Mouse (Mus musculus): ENCODE data around the gene Cirbp.

The Cirbp gene

DNA sequence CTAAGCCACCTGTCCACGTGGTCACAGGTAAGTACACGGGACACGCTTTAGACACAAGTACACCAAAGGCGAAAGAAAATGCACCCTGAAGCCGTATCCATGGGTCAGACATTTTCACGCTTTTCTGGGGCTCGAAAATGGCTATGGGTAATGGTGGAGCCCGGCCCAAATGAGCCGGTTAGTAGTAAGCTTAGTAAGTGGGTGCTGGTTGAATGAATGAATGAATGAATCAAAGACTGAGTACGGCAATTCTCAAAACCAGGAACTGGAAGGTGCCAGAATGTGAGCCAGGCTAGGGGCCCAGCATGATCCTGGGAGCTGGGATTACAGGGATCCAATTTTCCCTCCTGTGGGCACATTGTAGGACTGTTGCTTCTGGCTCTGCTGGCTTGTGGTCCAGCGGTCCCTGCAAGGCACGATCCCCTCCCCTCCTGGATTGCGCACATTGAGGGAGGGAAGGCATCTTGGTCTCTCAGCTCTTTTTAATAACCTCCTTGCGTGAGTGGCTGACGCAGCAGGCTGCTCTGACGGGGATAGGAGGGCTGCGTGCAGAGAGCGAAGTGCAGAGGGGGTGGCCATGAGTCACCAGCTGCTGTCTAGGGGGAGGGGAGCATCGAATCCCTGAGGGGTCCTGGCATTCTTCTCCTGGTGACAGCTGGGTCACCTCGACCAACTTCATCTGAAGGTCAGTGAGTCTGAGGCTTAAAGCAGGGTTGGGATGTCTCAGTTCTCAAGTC lies at the start of gene Cirbp:
Cirbp (plus strand) TSS at position 594 of the 737 bp plus-strand sequence.
- peaks cover 20% of the 10 kb centered on the region for H3K36me3 ChIP-seq (ENCODE audit: insufficient read depth, low read length)

GRCm38 (mm10) chr10:80116563-80116926 lies 49.2 kb upstream of the Cirbp start:
- TF ChIP-seq CTCF (conservative IDR thresholded peaks at IDR 0.05; ENCODE audit: low read length) (no peak), POU5F1 (IDR thresholded peaks at IDR 0.05; ENCODE audit: borderline replicate concordance, low read length) (no peak), NANOG (IDR thresholded peaks at IDR 0.05; ENCODE audit: borderline replicate concordance, low read length) (no peak)
- Histone ChIP-seq H3K27me3 (ENCODE audit: insufficient read depth, low read length) (no peaks in the 10 kb centered on the region), H3K4me1 (replicated peaks; ENCODE audit: low read depth, low read length) (peaks cover 62% of the 10 kb centered on the region), H3K9me3 (ENCODE audit: low read length) (no peaks in the 10 kb centered on the region), H3K4me3 (replicated peaks; ENCODE audit: low read length) (peak overlapping the region; percentile 100), H3K36me3 (ENCODE audit: insufficient read depth, low read length) (peaks cover 51% of the 10 kb centered on the region)

More for the DNA sequence above, at the start of gene Cirbp:
- TF ChIP-seq CTCF (conservative IDR thresholded peaks at IDR 0.05; ENCODE audit: low read length) (no peak), POU5F1 (IDR thresholded peaks at IDR 0.05; ENCODE audit: borderline replicate concordance, low read length) (no peak), NANOG (IDR thresholded peaks at IDR 0.05; ENCODE audit: borderline replicate concordance, low read length) (no peak)
- Histone ChIP-seq H3K9me3 (ENCODE audit: low read length) (no peaks in the 10 kb centered on the region), H3K4me3 (replicated peaks; ENCODE audit: low read length) (peak within 1 kb of the TSS; percentile 74), H3K4me1 (replicated peaks; ENCODE audit: low read depth, low read length) (peaks cover 87% of the 10 kb centered on the region), H3K27me3 (ENCODE audit: insufficient read depth, low read length) (no peaks in the 10 kb centered on the region)

DNA sequence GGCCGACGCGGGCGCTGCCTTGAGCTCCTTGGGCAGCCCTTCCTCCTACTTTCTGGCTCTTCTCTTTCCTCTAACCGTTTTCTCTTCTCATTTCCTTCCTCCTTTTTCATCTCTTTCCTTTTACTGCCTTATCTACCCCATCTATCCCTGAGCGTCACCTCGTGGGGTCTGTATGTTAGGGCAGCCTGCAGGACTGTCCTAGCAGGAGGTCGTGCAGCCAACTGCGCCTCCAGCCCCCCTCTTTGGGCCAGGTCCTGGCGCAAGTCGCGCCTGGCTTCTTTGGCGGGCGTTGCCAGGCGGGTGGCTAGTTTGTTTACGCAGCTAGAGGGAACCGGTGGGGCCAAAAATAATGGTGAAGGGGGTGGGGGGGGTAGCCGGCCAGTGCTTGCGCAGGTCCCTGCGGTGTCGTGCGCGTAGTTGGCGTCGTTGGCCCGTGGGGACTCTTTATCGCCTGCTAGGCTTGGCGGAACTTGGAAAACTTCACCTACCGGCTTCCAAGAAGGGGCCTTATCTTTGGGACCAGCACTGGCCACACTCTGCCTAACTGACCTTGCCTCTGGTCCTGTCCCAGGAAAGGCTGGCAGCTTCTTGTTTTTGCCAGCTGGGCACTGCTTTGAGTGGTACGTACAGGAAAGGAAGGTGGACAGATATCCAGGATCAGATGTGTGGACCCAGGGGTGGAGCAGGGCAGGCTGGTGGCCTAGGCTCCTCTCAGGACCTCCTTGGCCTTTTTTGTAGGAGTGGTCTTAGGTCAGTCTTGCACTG lies 48.7 kb upstream of the Cirbp start:
- Histone ChIP-seq H3K27me3 (ENCODE audit: insufficient read depth, low read length) (no peaks in the 10 kb centered on the region), H3K36me3 (ENCODE audit: insufficient read depth, low read length) (peaks cover 56% of the 10 kb centered on the region), H3K4me1 (replicated peaks; ENCODE audit: low read depth, low read length) (peaks cover 67% of the 10 kb centered on the region), H3K4me3 (replicated peaks; ENCODE audit: low read length) (peak overlapping the region; percentile 100), H3K9me3 (ENCODE audit: low read length) (no peaks in the 10 kb centered on the region)
- no peak for TF ChIP-seq NANOG (IDR thresholded peaks at IDR 0.05; ENCODE audit: borderline replicate concordance, low read length)
- TF ChIP-seq CTCF (conservative IDR thresholded peaks at IDR 0.05; ENCODE audit: low read length) = no peak
- no peak for TF ChIP-seq POU5F1 (IDR thresholded peaks at IDR 0.05; ENCODE audit: borderline replicate concordance, low read length)

GRCm38 (mm10) chr10:80117736-80118135 lies 48.0 kb upstream of the Cirbp start:
- Histone ChIP-seq H3K27me3 (ENCODE audit: insufficient read depth, low read length) (no peaks in the 10 kb centered on the region), H3K4me3 (replicated peaks; ENCODE audit: low read length) (peak overlapping the region; percentile 100), H3K36me3 (ENCODE audit: insufficient read depth, low read length) (peaks cover 62% of the 10 kb centered on the region), H3K4me1 (replicated peaks; ENCODE audit: low read depth, low read length) (peaks cover 72% of the 10 kb centered on the region), H3K9me3 (ENCODE audit: low read length) (no peaks in the 10 kb centered on the region)
- TF ChIP-seq NANOG (IDR thresholded peaks at IDR 0.05; ENCODE audit: borderline replicate concordance, low read length) = no peak

GRCm38 (mm10) chr10:80118552-80118951 lies 47.2 kb upstream of the Cirbp start:
- Histone ChIP-seq H3K36me3 (ENCODE audit: insufficient read depth, low read length) (peaks cover 70% of the 10 kb centered on the region), H3K4me3 (replicated peaks; ENCODE audit: low read length) (peak overlapping the region; percentile 100)
- no peak for TF ChIP-seq POU5F1 (IDR thresholded peaks at IDR 0.05; ENCODE audit: borderline replicate concordance, low read length)
- TF ChIP-seq NANOG (IDR thresholded peaks at IDR 0.05; ENCODE audit: borderline replicate concordance, low read length) = no peak
- no peak for TF ChIP-seq CTCF (conservative IDR thresholded peaks at IDR 0.05; ENCODE audit: low read length)

GRCm38 (mm10) chr10:80120146-80120545 lies 45.6 kb upstream of the Cirbp start:
- no peaks in the 10 kb centered on the region for H3K9me3 ChIP-seq (ENCODE audit: low read length)
- no peaks in the 10 kb centered on the region for H3K27me3 ChIP-seq (ENCODE audit: insufficient read depth, low read length)
- peaks cover 86% of the 10 kb centered on the region for H3K36me3 ChIP-seq (ENCODE audit: insufficient read depth, low read length)
- H3K4me3 ChIP-seq (replicated peaks; ENCODE audit: low read length) = 0 out of 2 replicates have a peak overlapping the region, but pooled peaks have one; percentile 13
- peaks cover 82% of the 10 kb centered on the region for H3K4me1 ChIP-seq (replicated peaks; ENCODE audit: low read depth, low read length)
- TF ChIP-seq POU5F1 (IDR thresholded peaks at IDR 0.05; ENCODE audit: borderline replicate concordance, low read length) = no peak
- no peak for TF ChIP-seq CTCF (conservative IDR thresholded peaks at IDR 0.05; ENCODE audit: low read length)
- no peak for TF ChIP-seq NANOG (IDR thresholded peaks at IDR 0.05; ENCODE audit: borderline replicate concordance, low read length)

More at GRCm38 (mm10) chr10:80118552-80118951, 47.2 kb upstream of the Cirbp start:
- H3K4me1 ChIP-seq (replicated peaks; ENCODE audit: low read depth, low read length) = peaks cover 76% of the 10 kb centered on the region
- H3K27me3 ChIP-seq (ENCODE audit: insufficient read depth, low read length) = no peaks in the 10 kb centered on the region
- no peaks in the 10 kb centered on the region for H3K9me3 ChIP-seq (ENCODE audit: low read length)

DNA sequence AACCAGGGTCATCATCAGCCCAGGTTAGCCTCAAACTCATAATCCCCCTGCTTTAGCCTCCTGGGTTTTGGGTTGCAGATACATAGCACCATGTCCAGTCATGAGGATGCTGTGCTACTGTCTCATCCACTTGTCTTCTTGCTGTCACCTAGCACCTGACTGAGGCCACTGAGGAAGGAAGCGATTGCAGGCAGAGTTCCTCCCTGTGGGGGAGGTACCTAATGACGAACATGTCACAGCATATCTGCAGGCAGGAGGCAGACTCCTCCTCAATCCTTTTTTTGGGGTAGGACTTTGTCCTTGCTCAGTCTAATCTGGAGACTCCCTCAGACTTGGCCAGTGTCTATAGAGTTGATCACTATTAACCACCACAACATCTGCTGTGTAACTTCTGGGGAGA lies 44.1 kb upstream of the Cirbp start:
- TF ChIP-seq CTCF (conservative IDR thresholded peaks at IDR 0.05; ENCODE audit: low read length) = no peak
- no peak for TF ChIP-seq NANOG (IDR thresholded peaks at IDR 0.05; ENCODE audit: borderline replicate concordance, low read length)
- TF ChIP-seq POU5F1 (IDR thresholded peaks at IDR 0.05; ENCODE audit: borderline replicate concordance, low read length) = no peak
- Histone ChIP-seq H3K9me3 (ENCODE audit: low read length) (no peaks in the 10 kb centered on the region), H3K27me3 (ENCODE audit: insufficient read depth, low read length) (no peaks in the 10 kb centered on the region), H3K4me1 (replicated peaks; ENCODE audit: low read depth, low read length) (peaks cover 96% of the 10 kb centered on the region), H3K4me3 (replicated peaks; ENCODE audit: low read length) (no peak overlapping the region), H3K36me3 (ENCODE audit: insufficient read depth, low read length) (peaks cover 99% of the 10 kb centered on the region)

DNA sequence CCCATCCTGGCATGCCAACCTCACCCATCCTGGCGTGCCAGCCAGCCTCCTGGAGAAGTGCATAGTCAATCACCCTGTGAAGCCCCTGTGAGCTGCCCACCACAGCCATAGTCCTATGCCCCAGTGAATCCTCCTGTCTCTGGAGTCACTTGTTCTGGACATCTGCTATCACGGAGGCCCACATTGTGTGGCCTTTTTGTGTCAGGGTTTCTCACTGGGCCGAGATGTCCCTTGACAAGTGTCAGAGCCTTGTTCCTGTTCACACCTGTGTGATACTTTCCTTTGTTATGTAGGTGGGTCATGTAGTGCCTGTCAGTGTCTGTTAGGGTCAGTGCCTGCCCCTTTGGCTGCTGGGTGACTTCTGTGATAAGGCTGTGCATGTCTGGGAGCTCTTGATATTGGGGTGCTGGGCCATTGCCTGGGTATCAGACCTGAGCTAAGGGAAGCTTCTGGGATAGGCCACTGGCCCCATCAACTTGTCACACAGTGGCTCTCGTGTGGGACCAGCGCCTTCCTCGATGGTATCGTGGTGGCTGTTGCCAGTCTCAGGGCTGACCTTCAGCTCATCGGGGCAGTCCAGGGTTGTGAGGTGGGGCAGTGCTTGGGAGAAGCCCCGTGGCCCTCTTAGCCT lies 41.7 kb upstream of the Cirbp start:
- H3K36me3 ChIP-seq (ENCODE audit: insufficient read depth, low read length) = peaks cover 98% of the 10 kb centered on the region
- no peaks in the 10 kb centered on the region for H3K27me3 ChIP-seq (ENCODE audit: insufficient read depth, low read length)
- no peak overlapping the region for H3K4me3 ChIP-seq (replicated peaks; ENCODE audit: low read length)
- H3K9me3 ChIP-seq (ENCODE audit: low read length) = no peaks in the 10 kb centered on the region
- H3K4me1 ChIP-seq (replicated peaks; ENCODE audit: low read depth, low read length) = peaks cover 93% of the 10 kb centered on the region
- TF ChIP-seq POU5F1 (IDR thresholded peaks at IDR 0.05; ENCODE audit: borderline replicate concordance, low read length) (no peak), NANOG (IDR thresholded peaks at IDR 0.05; ENCODE audit: borderline replicate concordance, low read length) (no peak)

All from E14TG2a.4 (cell line).